Mouse (Mus musculus) adipocyte (in vitro differentiated cells): ENCODE results near the gene Pgghg.

Experiments used
- DNase-seq: peaks from one replicate; pipeline ENCODE4 v3.0.0-alpha.2; 2016; ENCODE audit warnings: low spot score

Pgghg gene

GRCm38 (mm10) chr7:140990622-140991021, 49.4 kb downstream of the Pgghg start:
- no peak for DNase-seq

- DNase-seq: no peak
These were observed 50.0 kb downstream of the Pgghg start for GRCm38 (mm10) chr7:140991117-140991689.
